Mouse (Mus musculus) liver, embryonic 16.5 days (tissue): ENCODE results near the gene Theg. TPM values are rescaled to one million over a fixed set of nuclear protein-coding genes. Genes with fewer than 3 reads are reported as not detected.

Experiments
- ATAC-seq: fragments of 200-750 bp; cut with Nextera tagmentation; 2 replicates; pipeline ENCODE4 v1.8.0; 2017; ENCODE audit warnings: low read depth, mild to moderate bottlenecking, moderate number of reproducible peaks, moderate library complexity
- H3K27ac ChIP-seq: fragments of 300-500 bp; sonication (generic); 2 replicates; pipeline ENCODE4 v1.5.1; 2014; ENCODE audit warnings: mild to moderate bottlenecking, low read length
- H3K27me3 ChIP-seq: fragments of 300-500 bp; sonication (generic); 2 replicates; pipeline ENCODE4 v1.6.1; 2014; ENCODE audit warnings: low read depth, low read length, mixed read lengths; ENCODE audit not compliant: control insufficient read depth, insufficient read depth
- H3K36me3 ChIP-seq: fragments of 300-500 bp; sonication (generic); 2 replicates; pipeline ENCODE4 v1.6.1; 2014; ENCODE audit warnings: mild to moderate bottlenecking; ENCODE audit not compliant: control insufficient read depth, insufficient read depth
- H3K4me1 ChIP-seq: fragments of 300-500 bp; sonication (generic); 2 replicates; pipeline ENCODE4 v1.6.1; 2014; ENCODE audit warnings: low read depth, low read length, mixed read lengths; ENCODE audit not compliant: control insufficient read depth
- H3K4me2 ChIP-seq: fragments of 300-500 bp; sonication (generic); 2 replicates; pipeline ENCODE4 v1.6.1; 2014; ENCODE audit warnings: low read depth, low read length, mixed read lengths
- H3K4me3 ChIP-seq: fragments of 300-500 bp; sonication (generic); 2 replicates; pipeline ENCODE4 v1.5.1; 2014; ENCODE audit warnings: low read depth, mild to moderate bottlenecking, low read length
- H3K9ac ChIP-seq: fragments of 300-500 bp; sonication (generic); 2 replicates; pipeline ENCODE4 v1.6.1; 2014; ENCODE audit warnings: low read depth, low read length
- H3K9me3 ChIP-seq: fragments of 300-500 bp; sonication (generic); replicated peaks from 2 replicates; pipeline ENCODE4 v1.6.1; 2016; ENCODE audit warnings: low read length; ENCODE audit not compliant: control insufficient read depth
- WGBS: fragments of 180-500 bp; shearing (Covaris S2); extraction: QIAGEN DNeasy Blood & Tissue Kit; methylation state at CpG from one replicate; pipeline ENCODE4 v1.1.7; 2014; ENCODE audit not compliant: insufficient replicate concordance; 5-methylcytosine and 5-hydroxymethylcytosine counted together
- polyA plus RNA-seq: library from polyadenylated mRNA; unstranded; fragments of >200 nt; fragmentation: Nextera tagmentation; extraction: Ambion mirVana; gene quantifications from 2 replicates; pipeline ENCODE4 v1.2.1, GENCODE M21; 2015

The Theg gene
- polyA plus RNA-seq, 1 experiment from 2014 or later: not detected

GRCm38 (mm10) chr10:79574796-79575195, 12.3 kb downstream of the Theg start:
- Histone ChIP-seq H3K4me1 (no peaks in the 10 kb centered on the region), H3K9ac (no peak overlapping the region), H3K27ac (no peak overlapping the region), H3K27me3 (no peaks in the 10 kb centered on the region), H3K4me3 (no peak overlapping the region), H3K4me2 (no peak overlapping the region), H3K36me3 (no peaks in the 10 kb centered on the region), H3K9me3 (no peaks in the 10 kb centered on the region)
- no peak for ATAC-seq
- 71% methylated on average over 6 of the region's 6 CpGs for WGBS

- no peaks in the 10 kb centered on the region for H3K9me3 ChIP-seq
- 61% methylated on average over 8 of the region's 8 CpGs for WGBS
- no peak overlapping the region for H3K4me2 ChIP-seq
- H3K9ac ChIP-seq: no peak overlapping the region
- no peak overlapping the region for H3K4me3 ChIP-seq
- no peaks in the 10 kb centered on the region for H3K36me3 ChIP-seq
- no peaks in the 10 kb centered on the region for H3K4me1 ChIP-seq
- no peaks in the 10 kb centered on the region for H3K27me3 ChIP-seq
- no peak overlapping the region for H3K27ac ChIP-seq
- no peak for ATAC-seq
Observed at GRCm38 (mm10) chr10:79574350-79574749, 12.8 kb downstream of the Theg start.

- no peak for ATAC-seq
- Histone ChIP-seq H3K36me3 (no peaks in the 10 kb centered on the region), H3K9me3 (no peaks in the 10 kb centered on the region), H3K4me2 (no peak overlapping the region), H3K4me3 (no peak overlapping the region), H3K9ac (no peak overlapping the region), H3K27ac (no peak overlapping the region), H3K27me3 (no peaks in the 10 kb centered on the region), H3K4me1 (no peaks in the 10 kb centered on the region)
- 68% methylated on average over 6 of the region's 6 CpGs for WGBS
Observed at GRCm38 (mm10) chr10:79573611-79574010, 13.5 kb downstream of the Theg start.

GRCm38 (mm10) chr10:79571314-79571713, 15.8 kb downstream of the Theg start:
- 70% methylated on average over 2 of the region's 2 CpGs for WGBS
- no peak for ATAC-seq
- H3K4me1 ChIP-seq: no peaks in the 10 kb centered on the region

GRCm38 (mm10) chr10:79569921-79570320, 17.2 kb downstream of the Theg start:
- Histone ChIP-seq H3K4me3 (no peak overlapping the region), H3K36me3 (no peaks in the 10 kb centered on the region), H3K27ac (no peak overlapping the region), H3K9me3 (no peaks in the 10 kb centered on the region), H3K4me2 (no peak overlapping the region), H3K4me1 (no peaks in the 10 kb centered on the region), H3K9ac (no peak overlapping the region), H3K27me3 (no peaks in the 10 kb centered on the region)
- ATAC-seq: no peak
- WGBS: 70% methylated on average over 5 of the region's 5 CpGs

More at GRCm38 (mm10) chr10:79571314-79571713, 15.8 kb downstream of the Theg start:
- H3K27ac ChIP-seq: no peak overlapping the region
- H3K9ac ChIP-seq: no peak overlapping the region
- no peaks in the 10 kb centered on the region for H3K36me3 ChIP-seq
- H3K27me3 ChIP-seq: no peaks in the 10 kb centered on the region
- H3K4me2 ChIP-seq: no peak overlapping the region
- H3K4me3 ChIP-seq: no peak overlapping the region
- no peaks in the 10 kb centered on the region for H3K9me3 ChIP-seq

- H3K9me3 ChIP-seq: no peaks in the 10 kb centered on the region
- ATAC-seq: no peak
- H3K27me3 ChIP-seq: no peaks in the 10 kb centered on the region
- no peak overlapping the region for H3K9ac ChIP-seq
- no peak overlapping the region for H3K4me3 ChIP-seq
- H3K4me1 ChIP-seq: no peaks in the 10 kb centered on the region
- no peaks in the 10 kb centered on the region for H3K36me3 ChIP-seq
- no peak overlapping the region for H3K4me2 ChIP-seq
- H3K27ac ChIP-seq: no peak overlapping the region
- WGBS: 65% methylated on average over 2 of the region's 2 CpGs
Observed at GRCm38 (mm10) chr10:79559716-79560115, 27.4 kb downstream of the Theg start.

- Histone ChIP-seq H3K4me1 (peaks cover 7% of the 10 kb centered on the region), H3K27me3 (no peaks in the 10 kb centered on the region), H3K9ac (no peak overlapping the region), H3K9me3 (no peaks in the 10 kb centered on the region), H3K36me3 (no peaks in the 10 kb centered on the region), H3K4me2 (no peak overlapping the region), H3K27ac (no peak overlapping the region), H3K4me3 (no peak overlapping the region)
- 73% methylated on average over 5 of the region's 5 CpGs for WGBS
- no peak for ATAC-seq
Observed at GRCm38 (mm10) chr10:79557496-79557895, 29.6 kb downstream of the Theg start.

GRCm38 (mm10) chr10:79556951-79557350, 30.2 kb downstream of the Theg start:
- WGBS: 69% methylated on average over 5 of the region's 5 CpGs
- H3K4me1 ChIP-seq: peaks cover 7% of the 10 kb centered on the region
- H3K9me3 ChIP-seq: no peaks in the 10 kb centered on the region
- H3K36me3 ChIP-seq: no peaks in the 10 kb centered on the region
- no peak overlapping the region for H3K4me3 ChIP-seq
- no peaks in the 10 kb centered on the region for H3K27me3 ChIP-seq
- H3K4me2 ChIP-seq: no peak overlapping the region
- H3K9ac ChIP-seq: no peak overlapping the region
- no peak for ATAC-seq
- no peak overlapping the region for H3K27ac ChIP-seq

- H3K9me3 ChIP-seq: no peaks in the 10 kb centered on the region
- H3K9ac ChIP-seq: no peak overlapping the region; the same call in 1 of the 2 replicates
- no peaks in the 10 kb centered on the region for H3K27me3 ChIP-seq
- no peak for ATAC-seq
- no peaks in the 10 kb centered on the region for H3K36me3 ChIP-seq
- WGBS: 25% methylated on average over 7 of the region's 7 CpGs
- H3K4me2 ChIP-seq: peak overlapping the region; percentile 74
- H3K4me3 ChIP-seq: peak overlapping the region; percentile 71
- no peak overlapping the region for H3K27ac ChIP-seq
- H3K4me1 ChIP-seq: peaks cover 7% of the 10 kb centered on the region
Observed at GRCm38 (mm10) chr10:79555238-79555724, 31.9 kb downstream of the Theg start.
